Mouse (Mus musculus) midbrain, postnatal 0 days (tissue): Measurements from ENCODE around the gene Plg. TPM values are rescaled to one million over a fixed set of nuclear protein-coding genes. Genes with fewer than 3 reads are reported as not detected.

Source experiments
- ATAC-seq: fragments of 200-750 bp; cut with Nextera tagmentation; 2 replicates; pipeline ENCODE4 v1.8.0; 2017; ENCODE audit warnings: moderate number of reproducible peaks, mild to moderate bottlenecking, moderate TSS enrichment, moderate library complexity; ENCODE audit not compliant: low FRiP score
- DNase-seq: peaks from one replicate; pipeline ENCODE4 v3.0.0-alpha.2; 2015; ENCODE audit warnings: low spot score
- H3K27ac ChIP-seq: fragments of 300-500 bp; sonication (generic); 2 replicates; pipeline ENCODE4 v1.5.1; 2014; ENCODE audit warnings: low read depth, mild to moderate bottlenecking, low read length, mixed read lengths
- H3K27me3 ChIP-seq: fragments of 300-500 bp; sonication (generic); 2 replicates; pipeline ENCODE4 v1.6.1; 2014; ENCODE audit warnings: low read length, control low read depth, mixed read lengths; ENCODE audit not compliant: insufficient read depth
- H3K36me3 ChIP-seq: fragments of 300-500 bp; sonication (generic); 2 replicates; pipeline ENCODE4 v1.6.1; 2014; ENCODE audit warnings: low read length, control low read depth, mixed read lengths; ENCODE audit not compliant: insufficient read depth
- H3K4me1 ChIP-seq: fragments of 300-500 bp; sonication (generic); 2 replicates; pipeline ENCODE4 v1.6.1; 2014; ENCODE audit warnings: mild to moderate bottlenecking, control low read depth, antibody characterized with exemption, low read length, mixed read lengths; ENCODE audit not compliant: insufficient read depth
- H3K4me2 ChIP-seq: fragments of 300-500 bp; sonication (generic); 2 replicates; pipeline ENCODE4 v1.6.1; 2014; ENCODE audit warnings: low read depth, mild to moderate bottlenecking, low read length, mixed read lengths; ENCODE audit not compliant: poor library complexity, severe bottlenecking
- H3K4me3 ChIP-seq: fragments of 300-500 bp; sonication (generic); 2 replicates; pipeline ENCODE4 v1.5.1; 2014; ENCODE audit warnings: low read depth, mild to moderate bottlenecking, low read length, moderate library complexity
- H3K9ac ChIP-seq: fragments of 300-500 bp; sonication (generic); replicated peaks from 2 replicates; pipeline ENCODE4 v1.6.1; 2014; ENCODE audit warnings: mild to moderate bottlenecking, low read length, moderate library complexity, mixed read lengths; ENCODE audit not compliant: poor library complexity, severe bottlenecking
- H3K9me3 ChIP-seq: fragments of 300-500 bp; sonication (generic); 2 replicates; pipeline ENCODE4 v1.6.1; 2016; ENCODE audit warnings: low read length, control low read depth
- CTCF ChIP-seq: IDR thresholded peaks from 2 replicates; pipeline ENCODE4 v1.5.1; 2016; ENCODE audit warnings: antibody characterized with exemption, mild to moderate bottlenecking
- WGBS: fragments of 180-500 bp; shearing (Covaris S2); extraction: QIAGEN DNeasy Blood & Tissue Kit; methylation state at CpG from one replicate; pipeline ENCODE4 v1.1.7; 2014; 5-methylcytosine and 5-hydroxymethylcytosine counted together
- polyA plus RNA-seq: library from polyadenylated mRNA; unstranded; fragments of >200 nt; fragmentation: Nextera tagmentation; extraction: Ambion mirVana; gene quantifications from 2 replicates; pipeline ENCODE4 v1.2.1, GENCODE M21; 2015
- total RNA-seq: library from RNA; depleted of rRNA; stranded (reverse); fragments of >200 nt; gene quantifications from 2 replicates; pipeline ENCODE4 v1.2.3, GENCODE M21; 2014

Plg gene
- total and polyA plus RNA-seq, 2 experiments from 2014 or later, result not detected

- peak; percentile 79 for DNase-seq
- TF ChIP-seq CTCF, result peak; percentile 87
- H3K36me3 ChIP-seq, result no peaks in the 10 kb centered on the region
- no peak overlapping the region for H3K27ac ChIP-seq
- no peaks in the 10 kb centered on the region for H3K27me3 ChIP-seq
- no peaks in the 10 kb centered on the region for H3K9me3 ChIP-seq
- no peaks in the 10 kb centered on the region for H3K4me1 ChIP-seq
- H3K4me3 ChIP-seq, result no peak overlapping the region
- H3K9ac ChIP-seq, result no peak overlapping the region
- peak; percentile 58; the same call in 1 of the 2 replicates for ATAC-seq
- H3K4me2 ChIP-seq, result no peak overlapping the region
- WGBS, result 42% methylated on average over 6 of the region's 6 CpGs
These were observed 38.0 kb downstream of the Plg start for GRCm38 (mm10) chr17:12416250-12416895.

GRCm38 (mm10) chr17:12419491-12420079 is 41.2 kb downstream of the Plg start:
- WGBS, result 78% methylated on average over 19 of the region's 19 CpGs
- no peak for DNase-seq
- TF ChIP-seq CTCF, result no peak
- H3K4me1 ChIP-seq, result no peaks in the 10 kb centered on the region
- H3K9me3 ChIP-seq, result no peaks in the 10 kb centered on the region
- H3K4me2 ChIP-seq, result no peak overlapping the region
- H3K27me3 ChIP-seq, result no peaks in the 10 kb centered on the region
- no peaks in the 10 kb centered on the region for H3K36me3 ChIP-seq
- H3K4me3 ChIP-seq, result no peak overlapping the region
- no peak overlapping the region for H3K9ac ChIP-seq
- no peak for ATAC-seq
- no peak overlapping the region for H3K27ac ChIP-seq

- H3K4me1 ChIP-seq, result no peaks in the 10 kb centered on the region
- no peaks in the 10 kb centered on the region for H3K9me3 ChIP-seq
- WGBS, result 68% methylated on average over 16 of the region's 16 CpGs
- no peak overlapping the region for H3K9ac ChIP-seq
- DNase-seq, result no peak
- no peaks in the 10 kb centered on the region for H3K27me3 ChIP-seq
- H3K36me3 ChIP-seq, result no peaks in the 10 kb centered on the region
- TF ChIP-seq CTCF, result peak; percentile 65
- ATAC-seq, result no peak
- no peak overlapping the region for H3K4me3 ChIP-seq
- H3K27ac ChIP-seq, result no peak overlapping the region
- no peak overlapping the region for H3K4me2 ChIP-seq
These were observed 42.6 kb downstream of the Plg start for GRCm38 (mm10) chr17:12420886-12421574.

GRCm38 (mm10) chr17:12422143-12422542 is 43.7 kb downstream of the Plg start:
- Histone ChIP-seq H3K4me2 (no peak overlapping the region), H3K4me3 (no peak overlapping the region), H3K27ac (no peak overlapping the region), H3K4me1 (no peaks in the 10 kb centered on the region), H3K36me3 (no peaks in the 10 kb centered on the region), H3K27me3 (no peaks in the 10 kb centered on the region), H3K9ac (no peak overlapping the region), H3K9me3 (no peaks in the 10 kb centered on the region)
- 88% methylated on average over 1 of the region's 1 CpGs for WGBS
- DNase-seq (no peak), ATAC-seq (no peak)
- TF ChIP-seq CTCF, result peak; percentile 32

GRCm38 (mm10) chr17:12427156-12427555 is 48.7 kb downstream of the Plg start:
- Histone ChIP-seq H3K36me3 (no peaks in the 10 kb centered on the region), H3K27me3 (no peaks in the 10 kb centered on the region), H3K9ac (no peak overlapping the region), H3K9me3 (no peaks in the 10 kb centered on the region), H3K4me1 (no peaks in the 10 kb centered on the region), H3K4me3 (no peak overlapping the region), H3K4me2 (no peak overlapping the region), H3K27ac (no peak overlapping the region)
- WGBS, result 28% methylated on average over 3 of the region's 3 CpGs
- no peak for TF ChIP-seq CTCF
- no peak for DNase-seq
- ATAC-seq, result no peak

GRCm38 (mm10) chr17:12428369-12428768 is 50.0 kb downstream of the Plg start:
- no peak for ATAC-seq
- no peak for TF ChIP-seq CTCF
- peak; percentile 14 for DNase-seq
- H3K27ac ChIP-seq, result no peak overlapping the region
- H3K4me3 ChIP-seq, result no peak overlapping the region
- H3K9ac ChIP-seq, result no peak overlapping the region
- H3K4me2 ChIP-seq, result no peak overlapping the region
- H3K4me1 ChIP-seq, result no peaks in the 10 kb centered on the region
- no peaks in the 10 kb centered on the region for H3K9me3 ChIP-seq
- H3K27me3 ChIP-seq, result no peaks in the 10 kb centered on the region
- no peaks in the 10 kb centered on the region for H3K36me3 ChIP-seq
